Mouse (Mus musculus): ENCODE data around the gene Plcb4. TPM values are rescaled to one million over a fixed set of nuclear protein-coding genes. Genes with fewer than 3 reads are reported as not detected.

The Plcb4 gene
- polyA plus RNA-seq, 1 experiment, result 3.7 TPM

DNA sequence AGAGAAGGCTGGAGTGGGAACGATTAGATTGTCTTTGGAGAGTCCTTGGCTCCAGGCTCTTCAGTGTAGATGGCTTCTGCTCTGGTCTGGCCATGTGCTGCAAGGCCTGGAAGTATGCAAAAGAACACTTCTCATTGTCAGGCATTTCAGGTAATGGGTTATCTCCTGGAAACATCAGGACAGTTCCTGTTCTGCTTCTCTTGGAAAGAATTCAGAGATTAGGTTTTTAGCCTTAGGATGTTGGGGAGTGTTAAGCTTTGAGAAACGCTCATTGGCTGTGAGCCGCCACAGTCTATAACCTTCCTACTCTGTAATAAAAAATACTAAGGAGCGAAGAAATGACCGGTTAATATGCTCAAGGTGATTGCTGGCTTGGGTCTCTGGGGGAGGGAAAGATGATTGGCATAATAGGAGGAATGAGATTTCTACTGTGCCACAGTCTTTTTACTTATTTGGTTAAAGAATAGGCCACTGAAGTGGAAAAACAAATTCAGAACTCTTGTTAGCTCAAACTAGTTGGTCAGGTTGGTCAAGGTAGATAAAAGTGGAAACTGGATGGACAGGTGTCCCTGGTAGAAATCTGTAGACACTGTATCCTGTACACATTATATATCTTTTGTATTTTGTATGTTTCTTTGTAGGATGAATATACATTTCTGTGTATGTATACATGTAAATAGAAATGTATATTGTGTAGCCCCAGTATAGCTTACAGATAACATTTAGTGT, 21.8 kb downstream of the Plcb4 start:
- Histone ChIP-seq H3K4me3 (ENCODE audit: control insufficient read depth, insufficient read depth, low read length) (no peak overlapping the region), H3K4me1 (replicated peaks; ENCODE audit: control insufficient read depth, insufficient read depth, low read length) (no peaks in the 10 kb centered on the region), H3K36me3 (ENCODE audit: control insufficient read depth, insufficient read depth, low read length) (no peaks in the 10 kb centered on the region), H3K27ac (ENCODE audit: control insufficient read depth, insufficient read depth, low read length) (no peak overlapping the region), H3K27me3 (ENCODE audit: control insufficient read depth, insufficient read depth, low read length) (no peaks in the 10 kb centered on the region)
- TF ChIP-seq POLR2A (IDR thresholded peaks at IDR 0.05; ENCODE audit: control insufficient read depth, extremely low read depth, insufficient read depth, low read length, poor library complexity) (no peak), CTCF (IDR thresholded peaks at IDR 0.05; ENCODE audit: borderline replicate concordance, control insufficient read depth, extremely low read depth, insufficient read depth, low read length, poor library complexity) (no peak)
- WGBS, result 95% methylated on average over 5 of the region's 5 CpGs
- no peak for DNase-seq

DNA sequence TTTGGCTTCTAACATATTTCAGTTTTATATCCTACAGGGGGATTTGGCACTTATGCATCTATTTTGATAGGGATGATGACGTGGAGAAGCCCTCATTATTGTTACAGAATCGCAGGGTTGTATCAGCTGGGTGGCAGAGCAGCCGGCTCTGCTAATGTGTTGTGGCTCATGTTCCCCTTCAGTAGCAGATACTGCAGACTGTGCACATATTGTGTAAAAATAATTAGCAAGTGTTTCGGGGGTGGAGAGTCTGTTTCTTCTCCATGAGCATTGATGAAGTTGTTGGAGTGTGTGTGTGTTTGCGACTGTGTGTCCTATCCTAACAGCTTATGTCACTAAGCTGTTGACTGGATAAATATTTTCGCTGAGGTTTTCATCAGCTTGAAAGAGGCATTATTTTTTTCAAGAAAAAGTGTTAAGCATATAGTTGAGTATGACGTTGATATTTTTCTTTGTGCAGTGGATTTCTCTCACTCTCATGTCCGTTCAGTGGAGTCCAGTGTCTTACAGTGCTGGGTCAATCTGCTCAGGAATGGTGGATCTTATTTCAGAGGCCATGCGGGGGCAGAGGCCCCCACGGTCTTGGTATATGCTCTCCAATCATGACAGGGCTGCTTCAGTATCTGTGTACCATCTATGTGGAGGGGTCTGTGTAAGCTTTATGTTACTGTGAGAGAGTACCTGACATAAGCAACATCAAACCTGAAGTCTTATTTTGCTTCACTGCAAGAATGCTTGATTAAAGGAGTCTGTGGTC, 25.1 kb downstream of the Plcb4 start:
- Histone ChIP-seq H3K27ac (ENCODE audit: control insufficient read depth, insufficient read depth, low read length) (no peak overlapping the region), H3K36me3 (ENCODE audit: control insufficient read depth, insufficient read depth, low read length) (no peaks in the 10 kb centered on the region), H3K4me1 (replicated peaks; ENCODE audit: control insufficient read depth, insufficient read depth, low read length) (no peaks in the 10 kb centered on the region), H3K27me3 (ENCODE audit: control insufficient read depth, insufficient read depth, low read length) (no peaks in the 10 kb centered on the region), H3K4me3 (ENCODE audit: control insufficient read depth, insufficient read depth, low read length) (no peak overlapping the region)
- WGBS, result 94% methylated on average over 10 of the region's 10 CpGs
- DNase-seq, result no peak
- no peak for TF ChIP-seq CTCF (IDR thresholded peaks at IDR 0.05; ENCODE audit: borderline replicate concordance, control insufficient read depth, extremely low read depth, insufficient read depth, low read length, poor library complexity)
- no peak for TF ChIP-seq POLR2A (IDR thresholded peaks at IDR 0.05; ENCODE audit: control insufficient read depth, extremely low read depth, insufficient read depth, low read length, poor library complexity)

DNA sequence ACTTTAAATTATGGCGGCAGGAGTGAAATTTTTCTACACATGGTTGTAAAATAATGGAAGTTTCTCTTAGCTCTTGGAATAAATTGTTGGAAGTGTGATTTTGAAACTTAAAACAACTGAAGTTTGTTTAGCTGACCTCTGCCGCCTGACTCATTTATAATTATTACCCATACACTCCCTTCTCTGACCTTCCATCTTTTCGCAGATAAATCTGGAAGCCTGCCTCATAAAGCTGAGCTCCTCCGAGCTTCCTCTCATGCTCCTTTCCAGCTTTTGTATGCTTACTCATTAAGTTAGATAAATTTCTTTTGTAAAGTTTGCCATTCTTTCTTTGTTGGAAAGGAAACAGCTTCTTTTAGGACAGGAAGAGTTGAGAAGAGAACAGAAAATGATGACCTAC, 27.9 kb downstream of the Plcb4 start:
- no peak overlapping the region for H3K4me3 ChIP-seq (ENCODE audit: control insufficient read depth, insufficient read depth, low read length)
- TF ChIP-seq CTCF (IDR thresholded peaks at IDR 0.05; ENCODE audit: borderline replicate concordance, control insufficient read depth, extremely low read depth, insufficient read depth, low read length, poor library complexity) (no peak), POLR2A (IDR thresholded peaks at IDR 0.05; ENCODE audit: control insufficient read depth, extremely low read depth, insufficient read depth, low read length, poor library complexity) (no peak)
- H3K36me3 ChIP-seq (ENCODE audit: control insufficient read depth, insufficient read depth, low read length), result no peaks in the 10 kb centered on the region
- 97% methylated on average over 4 of the region's 4 CpGs for WGBS
- H3K4me1 ChIP-seq (replicated peaks; ENCODE audit: control insufficient read depth, insufficient read depth, low read length), result no peaks in the 10 kb centered on the region
- no peak for DNase-seq
- no peak overlapping the region for H3K27ac ChIP-seq (ENCODE audit: control insufficient read depth, insufficient read depth, low read length)
- no peaks in the 10 kb centered on the region for H3K27me3 ChIP-seq (ENCODE audit: control insufficient read depth, insufficient read depth, low read length)

DNA sequence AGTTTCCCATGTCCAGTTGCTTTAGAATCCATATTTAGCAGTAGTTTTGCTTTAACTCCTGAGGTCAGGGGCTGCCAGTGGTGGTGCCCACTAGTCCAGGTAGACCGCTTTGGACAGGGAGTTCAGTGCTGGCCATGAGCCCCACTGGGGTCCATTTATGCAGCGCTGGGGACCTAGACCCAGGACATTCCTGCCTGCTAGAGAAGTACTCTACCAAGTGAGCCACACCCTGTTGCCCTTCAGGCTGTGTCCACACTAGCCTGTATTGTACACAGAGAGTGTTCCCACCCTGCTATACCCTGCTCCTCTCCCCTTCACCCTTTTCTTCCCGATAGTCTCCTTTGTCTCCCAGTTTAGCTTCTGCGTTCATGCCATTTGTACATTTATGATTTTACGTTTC, 28.8 kb downstream of the Plcb4 start:
- Histone ChIP-seq H3K36me3 (ENCODE audit: control insufficient read depth, insufficient read depth, low read length) (no peaks in the 10 kb centered on the region), H3K4me1 (replicated peaks; ENCODE audit: control insufficient read depth, insufficient read depth, low read length) (no peaks in the 10 kb centered on the region; the same call in 1 of the 2 replicates), H3K27me3 (ENCODE audit: control insufficient read depth, insufficient read depth, low read length) (no peaks in the 10 kb centered on the region), H3K27ac (ENCODE audit: control insufficient read depth, insufficient read depth, low read length) (no peak overlapping the region), H3K4me3 (ENCODE audit: control insufficient read depth, insufficient read depth, low read length) (no peak overlapping the region)
- WGBS, result 99% methylated on average over 5 of the region's 5 CpGs
- no peak for DNase-seq
- TF ChIP-seq POLR2A (IDR thresholded peaks at IDR 0.05; ENCODE audit: control insufficient read depth, extremely low read depth, insufficient read depth, low read length, poor library complexity), result no peak
- no peak for TF ChIP-seq CTCF (IDR thresholded peaks at IDR 0.05; ENCODE audit: borderline replicate concordance, control insufficient read depth, extremely low read depth, insufficient read depth, low read length, poor library complexity)

DNA sequence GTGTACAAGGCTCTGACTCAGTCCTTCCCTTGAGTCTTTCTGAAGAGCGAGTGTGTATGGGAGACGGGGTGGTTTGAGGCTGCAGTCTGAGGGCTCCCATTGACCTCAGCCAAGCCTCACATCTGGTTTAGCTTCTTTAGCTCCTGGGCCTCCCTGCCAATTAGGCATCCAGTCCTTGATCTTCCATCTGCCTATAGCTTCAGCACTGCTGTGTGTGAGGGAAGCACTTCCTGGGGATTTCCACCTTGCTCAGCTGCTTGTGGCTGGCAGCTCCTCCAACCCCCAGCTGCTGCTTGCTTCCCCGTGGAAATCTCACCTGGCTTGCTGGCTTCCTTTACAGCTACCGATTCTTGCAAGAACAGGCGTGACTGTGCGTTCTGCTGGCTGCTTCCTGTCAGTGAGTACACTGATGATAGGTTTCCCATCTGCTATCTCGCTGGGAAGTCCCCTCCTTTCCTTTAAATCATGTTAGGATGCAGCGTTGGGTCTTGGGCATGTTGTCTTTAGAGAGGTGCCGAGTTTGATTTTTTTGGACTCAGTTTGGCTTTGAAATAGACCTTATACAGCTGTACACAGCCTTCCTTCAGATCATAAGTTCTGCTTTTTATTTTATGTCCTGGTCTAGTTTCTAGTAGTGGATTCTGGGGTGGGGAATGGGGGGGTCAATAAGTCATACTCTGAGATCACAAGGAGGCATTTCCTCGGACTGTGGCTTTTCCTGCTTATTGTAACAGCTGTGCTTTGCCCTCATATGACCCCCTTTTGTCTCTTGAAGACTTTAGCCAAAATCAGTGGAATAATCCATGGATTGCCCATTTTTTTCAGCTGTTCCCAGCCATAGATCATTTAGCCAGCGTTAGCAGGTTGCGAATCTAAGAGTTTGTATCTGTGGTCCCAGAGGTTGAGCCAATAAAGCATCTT, 34.0 kb downstream of the Plcb4 start:
- no peak for DNase-seq
- no peak overlapping the region for H3K4me3 ChIP-seq (ENCODE audit: control insufficient read depth, insufficient read depth, low read length)
- WGBS, result 30% methylated on average over 12 of the region's 12 CpGs
- no peak overlapping the region for H3K27ac ChIP-seq (ENCODE audit: control insufficient read depth, insufficient read depth, low read length)
- no peak for TF ChIP-seq POLR2A (IDR thresholded peaks at IDR 0.05; ENCODE audit: control insufficient read depth, extremely low read depth, insufficient read depth, low read length, poor library complexity)
- TF ChIP-seq CTCF (IDR thresholded peaks at IDR 0.05; ENCODE audit: borderline replicate concordance, control insufficient read depth, extremely low read depth, insufficient read depth, low read length, poor library complexity), result no peak
- no peaks in the 10 kb centered on the region; the same call in 1 of the 2 replicates for H3K4me1 ChIP-seq (replicated peaks; ENCODE audit: control insufficient read depth, insufficient read depth, low read length)
- H3K36me3 ChIP-seq (ENCODE audit: control insufficient read depth, insufficient read depth, low read length), result no peaks in the 10 kb centered on the region
- no peaks in the 10 kb centered on the region for H3K27me3 ChIP-seq (ENCODE audit: control insufficient read depth, insufficient read depth, low read length)

All from thymus, adult 2 months (tissue).